Mouse (Mus musculus) erythroblast, adult 5-6 weeks (primary cell): ENCODE results near the gene Dnajb11. TPM values are rescaled to one million over a fixed set of nuclear protein-coding genes. Genes with fewer than 3 reads are reported as not detected.

Source experiments
- ATAC-seq: replicated peaks from 2 replicates; pipeline ENCODE4 v1.8.0; 2016; ENCODE audit warnings: moderate number of reproducible peaks, mild to moderate bottlenecking, moderate TSS enrichment, inconsistent platforms; ENCODE audit not compliant: poor library complexity, low FRiP score, severe bottlenecking
- total RNA-seq, 2 experiments: library from RNA; stranded (forward) in 1 of 2; stranded (reverse) in 1 of 2; fragments of 150-400 nt in 1 of 2; fragments of 200-764, 138-1000 nt in 1 of 2; gene quantifications; 2 replicates each; pipeline versions ENCODE4 v1.2.3 to v1.2.4; 2015 to 2017; ENCODE audit warnings: low replicate concordance in 2 of 2

The Dnajb11 gene
- total RNA-seq (2015; ENCODE audit: low replicate concordance) (27.2 and 43.8 TPM in 2 replicates), total RNA-seq (2017; ENCODE audit: low replicate concordance) (42.3 and 65.0 TPM in 2 replicates)

GRCm38 (mm10) chr16:22857431-22858113 lies at the start of gene Dnajb11, which contains the start of gene Tbccd1:
Gene Dnajb11, plus strand, starts transcription at chr16:22857845.
Gene Tbccd1, minus strand, starts transcription at chr16:22857669.
- peak; percentile 92 for ATAC-seq

GRCm38 (mm10) chr16:22811477-22811876 lies 46.2 kb upstream of the Dnajb11 start, which contains the start of gene Crygs:
Gene Crygs, minus strand, starts transcription at chr16:22811577.
- ATAC-seq: no peak

DNA sequence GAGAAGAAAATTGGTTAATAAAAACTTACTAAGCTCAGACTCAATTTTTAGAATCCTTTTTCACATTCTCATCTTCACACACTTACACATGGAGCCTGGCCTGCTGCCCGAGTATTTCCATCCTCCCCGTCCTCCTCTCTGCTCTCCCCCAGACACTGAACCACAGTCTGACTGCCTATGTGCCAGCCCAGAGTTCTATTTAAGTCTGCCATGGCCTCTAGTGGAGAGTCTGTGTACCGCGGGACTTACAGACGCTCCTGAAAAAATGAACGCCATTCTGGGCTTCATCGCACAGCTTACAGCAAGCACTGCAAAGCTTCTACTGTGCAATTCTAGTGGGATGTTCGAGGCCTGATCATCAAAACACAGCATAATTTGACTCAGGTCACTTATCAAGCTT lies 36.9 kb upstream of the Dnajb11 start:
- ATAC-seq: no peak

GRCm38 (mm10) chr16:22832932-22833525 lies 24.6 kb upstream of the Dnajb11 start:
- no peak for ATAC-seq

DNA sequence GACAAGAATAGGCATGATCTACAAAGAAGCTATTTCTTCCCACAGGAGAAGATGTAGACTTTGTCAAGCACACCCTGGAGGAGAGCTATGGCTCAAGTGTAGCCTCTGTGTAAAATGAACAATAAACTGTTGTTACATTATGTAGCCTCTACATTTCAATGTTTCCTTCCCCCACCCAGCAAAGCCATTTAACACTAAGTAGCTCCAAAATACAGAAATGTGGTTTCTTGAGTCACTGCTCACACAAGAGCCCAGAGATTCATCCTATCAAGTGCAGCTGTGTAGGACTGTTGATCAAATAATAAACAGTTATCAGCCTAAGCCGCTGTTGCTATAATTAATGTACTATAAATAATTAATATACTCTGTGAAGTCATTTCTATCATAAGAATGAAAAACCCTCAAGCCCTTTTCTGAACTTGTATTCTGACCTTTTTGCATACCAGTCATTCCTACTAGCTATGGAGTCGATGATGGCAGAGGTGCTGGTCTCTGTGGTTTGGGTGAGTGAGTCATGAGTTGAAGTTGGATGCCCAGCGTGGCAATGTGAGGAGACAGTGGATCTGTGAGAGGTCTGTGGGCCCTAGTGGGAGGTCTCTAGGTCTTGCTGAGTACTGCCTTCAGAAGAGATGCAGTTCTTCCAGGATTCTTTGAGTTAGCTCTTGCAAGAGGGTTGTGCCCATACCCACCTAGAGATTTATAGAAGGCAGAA lies 18.3 kb upstream of the Dnajb11 start:
- ATAC-seq: no peak

- no peak for ATAC-seq
These were observed 14.8 kb upstream of the Dnajb11 start for GRCm38 (mm10) chr16:22842871-22843270.

DNA sequence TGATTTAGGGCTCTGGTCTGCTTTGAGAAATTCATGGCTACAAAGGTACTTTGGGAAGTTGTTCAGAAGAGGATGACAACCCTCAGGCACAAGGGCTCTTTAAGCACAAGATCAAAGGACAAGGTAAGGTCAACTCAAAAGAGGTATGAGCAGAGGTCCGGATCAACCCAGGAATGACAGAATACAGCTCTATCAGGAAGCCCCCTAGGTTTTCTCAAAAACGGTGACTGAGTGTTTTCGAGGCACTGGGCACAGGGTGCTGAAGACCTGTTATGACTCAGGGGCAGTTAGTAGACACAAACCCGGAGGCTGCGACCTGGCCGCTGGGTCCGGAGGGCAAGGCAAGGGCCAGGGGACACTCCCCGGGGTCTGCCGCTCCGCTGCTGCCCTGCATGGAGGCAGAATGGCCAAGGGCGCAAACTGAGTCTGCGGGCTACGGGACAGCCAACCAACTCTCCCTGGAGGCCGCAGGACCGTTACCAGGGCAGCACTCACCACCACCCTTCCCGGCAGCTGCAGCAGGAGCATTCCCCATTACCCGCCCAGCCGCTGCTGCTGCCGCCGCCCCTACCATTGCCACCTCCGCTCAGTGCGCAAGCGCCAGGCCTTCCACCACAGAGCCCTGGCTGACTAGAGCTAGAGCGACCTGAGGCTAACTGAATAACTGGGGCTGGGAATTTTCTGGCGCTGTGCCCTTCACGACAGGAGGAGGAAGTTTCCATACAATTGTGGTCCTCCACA lies 13.4 kb upstream of the Dnajb11 start:
- ATAC-seq: peak; percentile 93

DNA sequence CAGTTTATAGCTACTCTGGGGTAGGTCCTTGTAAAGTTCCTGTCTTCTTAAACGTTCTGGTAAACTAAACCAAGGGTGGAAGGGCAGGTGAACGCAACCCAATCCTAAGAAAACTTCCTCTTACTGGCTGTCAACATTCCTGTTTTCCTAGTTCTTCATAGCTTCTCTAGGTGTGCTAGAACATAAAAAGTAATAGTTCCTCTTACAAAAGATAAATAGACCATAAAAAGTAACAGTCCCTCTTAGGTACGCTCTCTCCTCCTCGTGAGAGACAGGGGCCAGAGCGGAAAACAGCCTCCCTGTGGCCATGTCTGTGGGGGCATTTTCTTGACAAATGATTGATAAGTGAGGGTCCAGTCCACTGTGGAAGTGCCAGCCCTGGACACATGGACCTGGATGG lies 12.8 kb upstream of the Dnajb11 start:
- peak; percentile 29; the same call in 1 of the 2 replicates for ATAC-seq

GRCm38 (mm10) chr16:22845481-22845880 lies 12.2 kb upstream of the Dnajb11 start:
- no peak for ATAC-seq

DNA sequence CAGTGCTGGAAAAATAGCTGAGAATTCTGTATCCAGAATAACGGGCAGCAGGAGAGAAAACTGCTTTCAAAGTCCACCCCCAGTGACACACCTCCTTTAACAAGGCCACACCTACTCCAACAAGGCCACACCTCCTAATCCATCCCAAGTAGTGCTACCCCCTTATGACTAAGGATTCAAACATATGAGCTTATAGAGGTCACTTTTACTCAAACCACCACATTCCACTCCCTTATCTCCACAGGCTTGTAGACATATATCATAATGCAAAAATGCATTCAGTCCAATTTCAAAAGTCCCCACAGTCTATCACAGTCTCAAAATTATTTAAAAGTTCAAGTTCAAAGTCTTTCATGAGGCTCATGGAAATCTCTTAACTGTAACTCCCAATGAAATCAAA lies 10.0 kb upstream of the Dnajb11 start:
- no peak for ATAC-seq

DNA sequence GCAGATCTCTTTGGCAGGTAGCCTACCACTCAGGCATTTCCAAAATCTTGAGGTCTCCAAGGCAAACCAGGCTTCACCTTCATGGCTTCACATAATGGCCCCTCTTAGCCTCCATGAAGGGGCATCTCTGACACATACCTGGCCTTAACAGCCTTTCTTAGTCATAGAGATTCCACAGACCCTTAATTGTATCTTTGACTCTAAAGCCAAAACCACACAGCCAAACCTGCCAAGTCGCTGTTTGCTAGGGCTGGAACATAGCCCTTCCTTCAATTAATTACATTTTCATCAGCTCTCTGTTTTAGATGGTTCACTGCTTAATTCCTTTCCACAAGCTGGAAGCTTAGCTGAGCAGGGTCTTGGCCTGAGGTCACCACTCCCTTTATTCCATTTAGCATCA lies 9.3 kb upstream of the Dnajb11 start:
- no peak for ATAC-seq

DNA sequence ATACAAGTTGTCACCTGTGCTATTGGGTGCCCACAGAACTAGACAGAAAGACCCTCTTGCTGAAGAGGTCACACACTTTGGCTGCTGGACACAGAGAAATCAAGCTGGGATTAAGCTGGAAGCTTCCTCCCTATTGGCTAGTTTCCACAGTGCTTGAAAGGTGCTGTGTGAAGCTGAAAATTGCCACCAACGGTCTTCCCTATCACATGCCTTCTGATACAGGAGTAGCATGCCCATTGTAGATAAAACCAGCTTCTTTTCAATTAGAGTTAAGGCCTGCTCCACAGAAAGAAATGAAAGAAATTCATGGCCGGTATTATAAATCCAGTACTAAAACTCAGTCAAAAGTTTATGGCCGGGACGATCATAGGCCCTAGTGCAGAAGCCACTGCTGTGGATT lies 4.9 kb upstream of the Dnajb11 start:
- no peak for ATAC-seq

DNA sequence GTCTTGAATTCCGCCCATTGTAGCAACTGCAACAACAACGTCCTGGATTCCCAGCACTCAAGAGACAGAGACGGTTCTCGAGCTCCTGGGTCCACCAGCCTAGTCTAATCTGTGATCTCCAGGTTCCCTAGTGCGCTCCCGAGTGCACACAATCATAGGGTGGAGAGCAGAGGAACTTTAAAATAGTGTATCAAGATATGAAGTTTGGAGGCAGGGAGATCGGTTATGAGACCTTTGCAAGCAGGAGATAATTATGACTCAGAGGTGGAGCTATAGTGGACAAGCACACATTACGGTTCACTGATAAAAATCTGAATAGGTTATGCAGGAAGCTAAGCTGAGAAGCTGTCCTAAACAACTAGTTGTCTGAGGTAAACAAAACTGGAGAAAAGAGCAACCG lies 872 bp upstream of the Dnajb11 start:
- peak; percentile 34 for ATAC-seq

DNA sequence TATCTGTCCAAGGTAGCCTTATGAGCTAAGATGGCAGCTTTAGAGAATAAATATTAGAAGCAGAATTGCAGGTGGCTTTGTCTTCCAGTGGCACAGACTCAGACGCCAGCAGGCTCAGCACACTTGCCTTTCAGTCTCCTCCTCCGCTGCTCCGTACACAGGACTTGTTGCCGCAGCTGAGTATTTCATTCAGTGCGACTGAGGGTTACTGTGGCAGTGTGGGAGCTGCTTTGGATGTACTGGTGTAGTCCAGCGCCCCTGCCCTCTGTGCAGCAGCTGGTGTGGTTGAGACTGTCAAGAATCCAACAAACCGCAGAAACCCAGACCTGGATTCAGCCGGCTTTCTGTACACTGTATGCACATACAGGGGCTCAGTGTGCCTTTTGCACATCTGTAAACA lies 14.8 kb downstream of the Dnajb11 start:
- no peak for ATAC-seq

DNA sequence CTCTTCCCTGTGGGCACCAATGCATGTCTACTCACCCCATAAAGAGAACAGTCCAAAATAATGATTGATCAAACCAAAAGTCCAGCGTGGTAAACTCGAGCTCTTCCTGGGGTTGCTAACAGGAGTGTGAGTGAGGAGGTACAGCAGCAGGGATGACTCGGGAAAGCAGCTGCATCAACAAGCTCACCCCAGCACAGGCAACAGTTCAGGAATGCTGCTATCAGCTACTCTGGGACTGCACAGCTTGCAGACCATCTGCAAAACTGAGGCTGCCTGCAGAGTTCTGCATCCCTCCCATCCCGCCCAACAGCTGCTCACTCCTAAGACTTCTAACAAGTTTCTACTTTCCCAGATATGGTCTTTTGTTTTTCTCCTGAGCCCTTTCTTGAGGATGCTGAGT lies 15.7 kb downstream of the Dnajb11 start:
- ATAC-seq: no peak

DNA sequence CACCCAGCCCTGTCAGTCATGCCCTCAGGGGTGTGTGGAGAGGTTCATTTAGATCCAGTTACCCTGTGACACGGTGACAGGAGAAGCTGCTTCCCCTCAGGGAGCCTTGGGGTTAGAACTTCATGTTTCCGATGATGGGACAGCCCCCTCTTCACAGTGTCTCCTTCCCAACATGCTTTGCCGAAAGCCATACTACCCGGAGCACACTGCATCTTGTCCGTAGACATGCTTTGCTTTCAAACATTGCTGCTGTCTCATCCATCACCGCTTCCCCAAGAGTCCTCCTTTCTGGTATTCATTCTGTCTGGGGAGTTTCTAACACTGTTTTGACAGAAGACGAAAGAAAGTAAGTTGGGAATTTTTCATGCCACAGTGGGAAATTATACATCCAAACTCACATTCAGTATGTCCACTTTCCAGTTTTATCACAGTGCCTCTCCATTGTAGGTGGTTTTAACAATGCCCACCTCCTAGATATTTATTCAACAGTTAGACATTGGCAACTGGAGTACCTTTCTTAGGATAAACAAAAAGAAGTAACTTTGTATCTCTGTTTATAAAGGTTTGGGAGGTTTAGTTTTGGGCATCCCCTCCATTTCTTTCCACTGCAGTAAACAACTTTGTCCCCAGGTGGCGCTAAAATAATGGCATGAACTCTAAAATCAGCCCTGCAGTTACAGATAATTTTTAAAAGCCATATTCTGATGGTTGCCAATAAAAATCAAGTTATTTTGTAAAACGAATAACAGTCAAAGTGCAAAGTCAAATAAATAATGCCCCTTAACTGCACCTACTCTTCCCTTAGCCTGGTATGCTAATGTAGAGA lies 18.8 kb downstream of the Dnajb11 start:
- no peak for ATAC-seq

- ATAC-seq: no peak
These were observed 20.2 kb downstream of the Dnajb11 start for GRCm38 (mm10) chr16:22877660-22878390.

DNA sequence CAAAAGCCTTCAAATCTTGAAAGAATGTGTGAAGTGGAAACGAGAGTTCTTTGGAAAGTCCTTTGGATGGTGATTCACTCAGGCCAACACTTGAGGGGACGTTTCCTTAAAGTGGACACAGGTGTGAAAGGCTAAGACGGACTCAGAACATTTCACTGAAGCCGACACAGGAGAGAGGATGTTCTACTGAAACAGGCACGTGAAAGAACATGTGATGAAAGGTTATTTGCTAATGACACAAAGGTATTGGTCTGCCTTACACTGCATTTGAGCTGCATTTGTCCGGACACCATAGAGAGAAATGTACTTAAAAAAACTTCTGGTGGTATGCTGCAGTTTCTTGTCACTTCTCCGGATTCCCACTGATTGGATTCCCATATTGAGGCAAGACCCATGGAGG lies 21.1 kb downstream of the Dnajb11 start:
- ATAC-seq: no peak
